ENCODE assay signal across 11 mouse cellular contexts in genomic region chr12:76095117-76096035, GRCm38 (mm10).
A peak's percentile ranks its signal among the peaks of the same experiment; 100 is the strongest.
DNase-seq lines count a peak whose midpoint lies in the region; ATAC-seq and TF ChIP-seq lines count a peak whose summit lies in the region.
"Had no signal": no experiment of that assay in that cellular context is flagged by ENCODE, and none has a peak within 500 bp of the region (broad histone marks: within the 10 kb centered on the region; RNA-seq: fewer than 3 reads in every experiment).

No protein-coding gene starts in this region.

- H3K4me3 ChIP-seq in heart, embryonic 15.5 days, result no peak overlapping the region
- H3K4me3 ChIP-seq in ES-E14 (ENCODE audit: insufficient read depth in 1 of 2, low read depth in 1 of 2, low read length in 2 of 2, poor library complexity in 1 of 2, severe bottlenecking in 1 of 2), result peak overlapping the region; percentile 21 to 24; a peak in 3 of 4 replicates
- H3K4me3 ChIP-seq: midbrain, embryonic 12.5 days had no signal

- DNase-seq in heart, postnatal 4 days, result no peak
- no peak for DNase-seq in ES-E14 (ENCODE audit: low read depth, low spot score)
- peak; percentile 21 to 38 for DNase-seq in kidney, postnatal 36 days
- no peak for DNase-seq in gastrocnemius, postnatal 36 days
- no peak for DNase-seq in heart, adult 9 months (ENCODE audit: low spot score in 2 of 2)
- no peak for DNase-seq in Muller cell, postnatal 12 days (ENCODE audit: inconsistent ontology term)
- DNase-seq: cerebellum, adult 8-10 months; heart, postnatal 36 days had no signal

- no peaks in the 10 kb centered on the region for H3K9me3 ChIP-seq in heart, embryonic 15.5 days (replicated peaks)
- H3K9me3 ChIP-seq in ES-E14 (ENCODE audit: control insufficient read depth, insufficient read depth, low read depth, low read length), result no peaks in the 10 kb centered on the region
- H3K9me3 ChIP-seq: midbrain, embryonic 12.5 days had no signal

- intact Hi-C loops in gastrocnemius, postnatal 36 days (cut with DNase I), result no loop called here

- peaks cover 22% of the 10 kb centered on the region for H3K4me1 ChIP-seq in heart, embryonic 15.5 days (replicated peaks)
- H3K4me1 ChIP-seq in ES-E14 (ENCODE audit: control insufficient read depth in 2 of 2, insufficient read depth in 2 of 2, low read length in 2 of 2, poor library complexity in 1 of 2), result no peaks in the 10 kb centered on the region
- H3K4me1 ChIP-seq: midbrain, embryonic 12.5 days had no signal

- ATAC-seq in heart, embryonic 15.5 days (replicated peaks; ENCODE audit: insufficient number of reproducible peaks, insufficient read depth, low FRiP score, low read depth), result 0 out of 2 replicates have a peak, but pooled peaks have one; percentile 20
- 0 out of 2 replicates have a peak, but pooled peaks have one; percentile 30 for ATAC-seq in megakaryocyte, adult 5-6 weeks (ENCODE audit: poor library complexity, severe bottlenecking)

- in situ Hi-C loops in ES-E14 (cut with MboI; ENCODE audit: low sequenced_read_pairs in 2 of 2, unreplicated experiment in 2 of 2), result no loop called here

- no peak overlapping the region for H3K27ac ChIP-seq in heart, embryonic 15.5 days
- no peak overlapping the region for H3K27ac ChIP-seq in ES-E14 (ENCODE audit: insufficient read depth, low read depth, low read length, poor library complexity, severe bottlenecking)
- H3K27ac ChIP-seq: midbrain, embryonic 12.5 days had no signal

- 59% methylated on average over 30 of the region's 30 CpGs for WGBS in heart, embryonic 15.5 days

- H3K9ac ChIP-seq in heart, embryonic 15.5 days, result no peak overlapping the region
- H3K9ac ChIP-seq in ES-E14 (ENCODE audit: insufficient read depth, low read depth, low read length, poor library complexity, severe bottlenecking), result no peak overlapping the region
- H3K9ac ChIP-seq: midbrain, embryonic 12.5 days had no signal

- H3K27me3 ChIP-seq in heart, embryonic 15.5 days, result no peaks in the 10 kb centered on the region
- H3K27me3 ChIP-seq: midbrain, embryonic 12.5 days had no signal

- peaks cover 47% of the 10 kb centered on the region for H3K36me3 ChIP-seq in heart, embryonic 15.5 days
- H3K36me3 ChIP-seq in ES-E14 (ENCODE audit: control insufficient read depth, insufficient read depth, low read length, poor library complexity, severe bottlenecking), result peaks cover 2% of the 10 kb centered on the region; the same call in 1 of the 2 replicates

- no peak overlapping the region for H3K4me2 ChIP-seq in heart, embryonic 15.5 days
- H3K4me2 ChIP-seq: midbrain, embryonic 12.5 days had no signal

TF ChIP-seq in ES-E14, 5 proteins besides CTCF, POLR2A, EP300 and RAD21:
- TF ChIP-seq ZNF384 (IDR thresholded peaks at IDR 0.05; ENCODE audit: low read depth, low read length) (no peak), MAFK (IDR thresholded peaks at IDR 0.05; ENCODE audit: insufficient read depth, low read depth, low read length) (no peak), ZC3H11A (IDR thresholded peaks at IDR 0.05; ENCODE audit: borderline replicate concordance, low read depth, low read length) (no peak), HCFC1 (IDR thresholded peaks at IDR 0.05; ENCODE audit: borderline replicate concordance, insufficient read depth, low read length) (no peak)

Comparison
In these comparisons a context has a peak if more than half of its experiments do, and no peak if none do; other contexts are left out.
1. DNase-seq: peak in kidney, postnatal 36 days (2 of 2); none in heart, postnatal 4 days (single experiment), ES-E14 (single experiment), gastrocnemius, postnatal 36 days (0 of 2), heart, adult 9 months (0 of 2) and Muller cell, postnatal 12 days (single experiment).